Mouse (Mus musculus): ENCODE measurements around the gene Rc3h1. TPM values are rescaled to one million over a fixed set of nuclear protein-coding genes. Genes with fewer than 3 reads are reported as not detected.

Rc3h1 gene
- total RNA-seq, 2 experiments from 2014 or later: 34.1 to 35.0 TPM

Other genes with a start within 250 kb of the Rc3h1 start
- gene Rabgap1l, start 113.2 kb upstream of the Rc3h1 start, total RNA-seq (2021): 100 to 1,000 TPM; 120 to 126 TPM
- under 1 TPM; 0.65 to 0.71 TPM for gene Serpinc1, start 72.2 kb downstream of the Rc3h1 start, total RNA-seq (2021)
- 10 to 100 TPM; 17.2 to 18.3 TPM for gene Zbtb37, start 128.4 kb downstream of the Rc3h1 start, total RNA-seq (2021)
- gene Dars2, start 164.2 kb downstream of the Rc3h1 start, total RNA-seq (2021): 10 to 100 TPM; 18.4 to 20.1 TPM
- 10 to 100 TPM in 1 of 2 experiments, 1 to 10 TPM in 1; 8.2 to 10.0 TPM for gene Cenpl, start 164.3 kb downstream of the Rc3h1 start, total RNA-seq (2021)
- gene Klhl20, start 225.1 kb downstream of the Rc3h1 start, total RNA-seq (2021): 10 to 100 TPM; 11.9 to 14.7 TPM
- 1 to 10 TPM; 3.8 TPM for gene Ankrd45, start 236.3 kb downstream of the Rc3h1 start, total RNA-seq (2021)